Mouse (Mus musculus): ENCODE data around the gene Zdhhc17. TPM values are rescaled to one million over a fixed set of nuclear protein-coding genes. Genes with fewer than 3 reads are reported as not detected.

The Zdhhc17 gene
- polyA plus RNA-seq, 1 experiment from 2014 or later = 39.0 TPM

GRCm38 (mm10) chr10:110993249-110993648 lies 16.7 kb downstream of the Zdhhc17 start:
- Histone ChIP-seq H3K4me1 (replicated peaks; ENCODE audit: control insufficient read depth, insufficient read depth, low read length) (no peaks in the 10 kb centered on the region), H3K4me3 (ENCODE audit: low read depth, low read length) (no peak overlapping the region), H3K27me3 (ENCODE audit: control insufficient read depth, insufficient read depth, low read length) (no peaks in the 10 kb centered on the region), H3K9me3 (ENCODE audit: control insufficient read depth, low read length) (no peaks in the 10 kb centered on the region), H3K4me2 (replicated peaks; ENCODE audit: low read depth, low read length) (no peak overlapping the region), H3K27ac (ENCODE audit: low read depth, low read length) (no peak overlapping the region), H3K36me3 (ENCODE audit: control insufficient read depth, insufficient read depth, low read length) (no peaks in the 10 kb centered on the region), H3K9ac (ENCODE audit: low read depth, low read length) (no peak overlapping the region)
- 65% methylated on average over 5 of the region's 5 CpGs for WGBS
- DNase-seq (ENCODE audit: low spot score) (no peak), ATAC-seq (ENCODE audit: low FRiP score) (no peak)

GRCm38 (mm10) chr10:110992047-110992431 lies 17.9 kb downstream of the Zdhhc17 start:
- Histone ChIP-seq H3K9ac (ENCODE audit: low read depth, low read length) (no peak overlapping the region), H3K36me3 (ENCODE audit: control insufficient read depth, insufficient read depth, low read length) (no peaks in the 10 kb centered on the region), H3K4me2 (replicated peaks; ENCODE audit: low read depth, low read length) (no peak overlapping the region), H3K27ac (ENCODE audit: low read depth, low read length) (no peak overlapping the region), H3K9me3 (ENCODE audit: control insufficient read depth, low read length) (no peaks in the 10 kb centered on the region), H3K27me3 (ENCODE audit: control insufficient read depth, insufficient read depth, low read length) (no peaks in the 10 kb centered on the region), H3K4me1 (replicated peaks; ENCODE audit: control insufficient read depth, insufficient read depth, low read length) (no peaks in the 10 kb centered on the region), H3K4me3 (ENCODE audit: low read depth, low read length) (no peak overlapping the region)
- ATAC-seq (ENCODE audit: low FRiP score) = 0 out of 2 replicates have a peak, but pooled peaks have one; percentile 33
- WGBS = 58% methylated on average over 9 of the region's 9 CpGs
- no peak for DNase-seq (ENCODE audit: low spot score)

- H3K27me3 ChIP-seq (ENCODE audit: control insufficient read depth, insufficient read depth, low read length) = no peaks in the 10 kb centered on the region
- H3K27ac ChIP-seq (ENCODE audit: low read depth, low read length) = no peak overlapping the region
- H3K4me3 ChIP-seq (ENCODE audit: low read depth, low read length) = no peak overlapping the region
- H3K9me3 ChIP-seq (ENCODE audit: control insufficient read depth, low read length) = no peaks in the 10 kb centered on the region
- H3K4me1 ChIP-seq (replicated peaks; ENCODE audit: control insufficient read depth, insufficient read depth, low read length) = no peaks in the 10 kb centered on the region
- no peaks in the 10 kb centered on the region for H3K36me3 ChIP-seq (ENCODE audit: control insufficient read depth, insufficient read depth, low read length)
- ATAC-seq (ENCODE audit: low FRiP score) (no peak), DNase-seq (ENCODE audit: low spot score) (no peak)
- H3K9ac ChIP-seq (ENCODE audit: low read depth, low read length) = no peak overlapping the region
- WGBS = 84% methylated on average over 6 of the region's 6 CpGs
- no peak overlapping the region for H3K4me2 ChIP-seq (replicated peaks; ENCODE audit: low read depth, low read length)
Measured at GRCm38 (mm10) chr10:110991307-110992046, 18.5 kb downstream of the Zdhhc17 start.

GRCm38 (mm10) chr10:110989729-110990128 lies 20.2 kb downstream of the Zdhhc17 start:
- 78% methylated on average over 2 of the region's 2 CpGs for WGBS
- peak; percentile 13 for DNase-seq (ENCODE audit: low spot score)
- Histone ChIP-seq H3K4me3 (ENCODE audit: low read depth, low read length) (no peak overlapping the region), H3K4me1 (replicated peaks; ENCODE audit: control insufficient read depth, insufficient read depth, low read length) (no peaks in the 10 kb centered on the region), H3K9me3 (ENCODE audit: control insufficient read depth, low read length) (no peaks in the 10 kb centered on the region), H3K36me3 (ENCODE audit: control insufficient read depth, insufficient read depth, low read length) (no peaks in the 10 kb centered on the region), H3K27ac (ENCODE audit: low read depth, low read length) (no peak overlapping the region), H3K27me3 (ENCODE audit: control insufficient read depth, insufficient read depth, low read length) (no peaks in the 10 kb centered on the region), H3K9ac (ENCODE audit: low read depth, low read length) (no peak overlapping the region), H3K4me2 (replicated peaks; ENCODE audit: low read depth, low read length) (no peak overlapping the region)
- ATAC-seq (ENCODE audit: low FRiP score) = no peak

GRCm38 (mm10) chr10:110986682-110987081 lies 23.3 kb downstream of the Zdhhc17 start:
- H3K27me3 ChIP-seq (ENCODE audit: control insufficient read depth, insufficient read depth, low read length) = no peaks in the 10 kb centered on the region
- no peak for DNase-seq (ENCODE audit: low spot score)
- H3K4me2 ChIP-seq (replicated peaks; ENCODE audit: low read depth, low read length) = no peak overlapping the region
- H3K4me1 ChIP-seq (replicated peaks; ENCODE audit: control insufficient read depth, insufficient read depth, low read length) = no peaks in the 10 kb centered on the region
- H3K36me3 ChIP-seq (ENCODE audit: control insufficient read depth, insufficient read depth, low read length) = no peaks in the 10 kb centered on the region
- H3K9me3 ChIP-seq (ENCODE audit: control insufficient read depth, low read length) = no peaks in the 10 kb centered on the region
- WGBS = 90% methylated on average over 17 of the region's 17 CpGs
- no peak for ATAC-seq (ENCODE audit: low FRiP score)
- no peak overlapping the region for H3K9ac ChIP-seq (ENCODE audit: low read depth, low read length)
- no peak overlapping the region for H3K4me3 ChIP-seq (ENCODE audit: low read depth, low read length)
- H3K27ac ChIP-seq (ENCODE audit: low read depth, low read length) = no peak overlapping the region

GRCm38 (mm10) chr10:110982771-110983170 lies 27.2 kb downstream of the Zdhhc17 start:
- Histone ChIP-seq H3K27ac (ENCODE audit: low read depth, low read length) (no peak overlapping the region), H3K36me3 (ENCODE audit: control insufficient read depth, insufficient read depth, low read length) (no peaks in the 10 kb centered on the region), H3K4me1 (replicated peaks; ENCODE audit: control insufficient read depth, insufficient read depth, low read length) (no peaks in the 10 kb centered on the region), H3K4me3 (ENCODE audit: low read depth, low read length) (no peak overlapping the region), H3K27me3 (ENCODE audit: control insufficient read depth, insufficient read depth, low read length) (no peaks in the 10 kb centered on the region), H3K9me3 (ENCODE audit: control insufficient read depth, low read length) (no peaks in the 10 kb centered on the region), H3K4me2 (replicated peaks; ENCODE audit: low read depth, low read length) (no peak overlapping the region), H3K9ac (ENCODE audit: low read depth, low read length) (no peak overlapping the region)
- WGBS = 91% methylated on average over 4 of the region's 4 CpGs
- ATAC-seq (ENCODE audit: low FRiP score) (no peak), DNase-seq (ENCODE audit: low spot score) (no peak)

- no peaks in the 10 kb centered on the region for H3K27me3 ChIP-seq (ENCODE audit: control insufficient read depth, insufficient read depth, low read length)
- no peaks in the 10 kb centered on the region for H3K9me3 ChIP-seq (ENCODE audit: control insufficient read depth, low read length)
- DNase-seq (ENCODE audit: low spot score) = no peak
- no peak overlapping the region for H3K4me3 ChIP-seq (ENCODE audit: low read depth, low read length)
- H3K4me2 ChIP-seq (replicated peaks; ENCODE audit: low read depth, low read length) = no peak overlapping the region
- 92% methylated on average over 6 of the region's 6 CpGs for WGBS
- ATAC-seq (ENCODE audit: low FRiP score) = no peak
- H3K9ac ChIP-seq (ENCODE audit: low read depth, low read length) = no peak overlapping the region
- no peaks in the 10 kb centered on the region for H3K4me1 ChIP-seq (replicated peaks; ENCODE audit: control insufficient read depth, insufficient read depth, low read length)
- no peak overlapping the region for H3K27ac ChIP-seq (ENCODE audit: low read depth, low read length)
- no peaks in the 10 kb centered on the region for H3K36me3 ChIP-seq (ENCODE audit: control insufficient read depth, insufficient read depth, low read length)
Measured at GRCm38 (mm10) chr10:110980441-110980840, 29.5 kb downstream of the Zdhhc17 start.

- H3K4me3 ChIP-seq (ENCODE audit: low read depth, low read length) = no peak overlapping the region
- WGBS = 91% methylated on average over 2 of the region's 2 CpGs
- no peak overlapping the region for H3K27ac ChIP-seq (ENCODE audit: low read depth, low read length)
- no peak for DNase-seq (ENCODE audit: low spot score)
- H3K4me2 ChIP-seq (replicated peaks; ENCODE audit: low read depth, low read length) = no peak overlapping the region
- H3K36me3 ChIP-seq (ENCODE audit: control insufficient read depth, insufficient read depth, low read length) = no peaks in the 10 kb centered on the region
- no peak for ATAC-seq (ENCODE audit: low FRiP score)
- H3K27me3 ChIP-seq (ENCODE audit: control insufficient read depth, insufficient read depth, low read length) = no peaks in the 10 kb centered on the region
- no peak overlapping the region for H3K9ac ChIP-seq (ENCODE audit: low read depth, low read length)
- no peaks in the 10 kb centered on the region for H3K4me1 ChIP-seq (replicated peaks; ENCODE audit: control insufficient read depth, insufficient read depth, low read length)
- H3K9me3 ChIP-seq (ENCODE audit: control insufficient read depth, low read length) = no peaks in the 10 kb centered on the region
Measured at GRCm38 (mm10) chr10:110979431-110979830, 30.5 kb downstream of the Zdhhc17 start.

- H3K4me2 ChIP-seq (replicated peaks; ENCODE audit: low read depth, low read length) = no peak overlapping the region
- ATAC-seq (ENCODE audit: low FRiP score) (no peak), DNase-seq (ENCODE audit: low spot score) (no peak)
- no peak overlapping the region for H3K9ac ChIP-seq (ENCODE audit: low read depth, low read length)
- no peak overlapping the region for H3K4me3 ChIP-seq (ENCODE audit: low read depth, low read length)
- H3K4me1 ChIP-seq (replicated peaks; ENCODE audit: control insufficient read depth, insufficient read depth, low read length) = no peaks in the 10 kb centered on the region
- 0 out of 2 replicates have a peak, but pooled peaks cover 2% of the 10 kb centered on the region for H3K36me3 ChIP-seq (ENCODE audit: control insufficient read depth, insufficient read depth, low read length)
- H3K27me3 ChIP-seq (ENCODE audit: control insufficient read depth, insufficient read depth, low read length) = no peaks in the 10 kb centered on the region
- WGBS = 61% methylated on average over 2 of the region's 2 CpGs
- H3K27ac ChIP-seq (ENCODE audit: low read depth, low read length) = no peak overlapping the region
- no peaks in the 10 kb centered on the region for H3K9me3 ChIP-seq (ENCODE audit: control insufficient read depth, low read length)
Measured at GRCm38 (mm10) chr10:110977379-110977778, 32.6 kb downstream of the Zdhhc17 start.
